Mouse (Mus musculus) urinary bladder, postnatal 25 days (tissue): Measurements from ENCODE around the gene Treml4.

Experiments
- DNase-seq: peaks from one replicate; pipeline ENCODE4 v3.0.0; 2022; ENCODE audit warnings: low spot score

Treml4 gene

DNA sequence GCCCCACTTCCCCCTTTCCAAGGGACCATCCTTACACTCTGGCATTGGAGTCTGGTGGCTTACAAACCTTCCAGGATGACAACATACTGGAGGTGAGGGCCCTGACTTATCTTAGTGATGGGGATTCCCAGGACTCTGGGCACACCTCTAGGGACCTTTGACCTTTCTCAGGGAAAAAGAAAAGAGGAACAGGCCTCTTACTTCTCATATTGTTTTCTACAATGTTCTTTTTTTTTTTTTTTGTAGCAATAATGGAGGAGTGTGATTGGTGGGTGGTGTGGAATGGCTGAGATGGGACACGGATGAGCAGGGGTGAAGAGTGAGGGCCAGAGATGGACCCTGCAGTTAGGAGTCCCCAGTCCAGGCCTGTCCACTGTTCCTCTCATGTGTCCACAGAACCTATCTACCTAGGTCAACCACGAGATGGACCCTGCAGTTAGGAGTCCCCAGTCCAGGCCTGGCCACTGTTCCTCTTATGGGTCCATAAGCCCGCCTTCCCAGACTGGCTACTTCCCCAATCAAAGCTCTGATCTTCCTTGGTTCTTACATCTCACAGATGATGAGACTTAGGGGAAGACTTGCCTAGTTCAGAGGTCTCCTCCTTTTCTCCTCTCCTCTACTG is at the start of gene Treml4:
Gene Treml4, plus strand, starts transcription at position 555 of the 622 bp plus-strand sequence.
- DNase-seq: no peak

DNA sequence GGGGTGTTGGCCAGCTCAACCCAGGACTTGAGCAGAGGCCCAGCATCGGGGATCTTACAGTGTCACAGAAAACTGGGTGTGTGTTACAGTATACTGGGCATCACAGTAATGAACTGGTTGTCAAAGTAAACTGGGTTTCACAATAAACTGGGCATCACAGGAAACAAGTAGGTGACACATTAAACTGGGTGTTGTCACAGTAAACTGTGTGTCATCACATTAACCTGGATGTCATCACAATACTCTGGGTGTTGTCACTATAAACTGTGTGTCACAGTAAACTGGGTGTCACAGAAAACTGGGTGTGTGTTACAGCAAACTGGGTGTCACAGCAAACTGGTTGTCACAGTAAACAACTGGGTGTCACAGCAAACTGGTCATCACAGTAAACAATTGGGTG is 48.7 kb upstream of the Treml4 start:
- no peak for DNase-seq

DNA sequence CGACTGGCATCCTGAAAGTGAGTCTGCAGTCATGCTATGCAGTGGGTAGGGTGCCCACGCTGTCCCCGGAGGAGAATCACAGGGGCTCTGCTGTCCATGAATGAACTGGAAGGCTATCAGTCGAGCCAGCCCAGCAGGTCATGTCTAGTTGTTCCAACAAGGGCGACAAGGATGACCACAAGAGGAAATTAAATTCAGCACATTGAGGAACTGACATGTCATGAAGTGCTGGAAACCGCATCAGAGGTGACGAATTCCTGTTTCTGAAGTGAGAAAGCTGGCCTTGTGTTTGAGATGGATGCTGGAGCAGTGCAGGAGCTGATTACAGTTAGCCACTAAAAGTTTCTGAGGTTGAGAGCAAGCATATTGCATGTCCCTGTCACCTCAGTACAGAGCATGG is 33.4 kb upstream of the Treml4 start:
- DNase-seq: no peak

DNA sequence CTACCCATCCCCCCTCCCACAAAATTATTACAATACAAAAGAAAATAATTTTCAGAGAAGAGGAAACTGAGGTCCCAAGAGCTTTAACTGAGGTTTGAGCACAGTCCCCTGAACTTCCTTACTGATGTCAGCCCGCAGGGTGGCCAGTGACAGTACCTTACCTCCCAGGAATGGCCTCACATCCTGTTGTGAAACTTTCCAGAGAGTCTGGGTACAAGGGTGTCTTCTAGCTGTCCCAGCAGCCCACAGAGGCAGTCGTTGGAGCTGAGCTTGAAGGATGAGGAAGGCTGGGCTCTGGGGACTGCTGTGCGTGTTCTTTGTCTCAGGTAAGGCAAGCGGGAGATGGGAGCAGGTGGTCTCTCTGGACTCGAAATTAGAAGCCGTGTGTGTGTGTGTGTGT is 31.6 kb upstream of the Treml4 start, which contains the start of gene Trem1:
Gene Trem1, plus strand, starts transcription at position 251 of the 400 bp plus-strand sequence.
- no peak for DNase-seq

DNA sequence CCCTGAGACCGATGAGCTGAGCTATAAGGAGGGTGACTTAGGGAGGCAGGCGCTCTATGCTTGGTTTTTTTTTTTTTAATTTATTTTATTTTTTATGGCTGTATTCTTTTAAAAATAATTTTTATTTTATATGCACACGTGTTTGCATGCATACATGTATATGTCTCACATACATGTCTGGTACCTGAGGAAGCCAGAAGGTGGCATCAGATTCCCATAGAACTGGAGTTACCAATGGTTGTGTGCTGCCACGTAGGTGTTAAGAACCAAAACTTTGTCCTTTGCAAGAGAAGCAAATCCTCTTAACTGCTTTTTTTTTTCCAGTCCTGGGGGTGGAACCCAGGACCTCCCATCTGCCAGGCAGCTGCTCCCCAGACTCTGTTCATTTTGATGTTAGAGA is 30.3 kb upstream of the Treml4 start:
- DNase-seq: no peak

DNA sequence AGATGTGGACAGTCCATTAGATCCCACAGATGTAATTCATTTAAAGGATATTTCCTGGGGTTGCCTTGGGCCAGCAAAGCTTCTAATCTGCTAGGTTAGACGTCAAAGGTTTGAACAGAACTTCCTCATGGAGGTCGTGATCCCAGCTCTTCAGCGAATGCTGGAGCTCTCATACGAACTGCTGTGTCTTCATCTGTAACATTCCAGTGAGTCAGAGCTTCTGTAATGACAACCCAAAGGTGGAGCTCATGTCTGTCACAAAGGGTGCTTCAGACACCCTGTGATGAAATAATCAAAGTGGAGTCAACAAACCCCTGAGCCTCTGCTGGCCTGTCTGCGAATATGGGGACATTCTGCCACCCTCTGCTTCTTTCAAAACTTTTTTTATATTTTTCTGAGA is 29.5 kb upstream of the Treml4 start:
- DNase-seq: no peak

DNA sequence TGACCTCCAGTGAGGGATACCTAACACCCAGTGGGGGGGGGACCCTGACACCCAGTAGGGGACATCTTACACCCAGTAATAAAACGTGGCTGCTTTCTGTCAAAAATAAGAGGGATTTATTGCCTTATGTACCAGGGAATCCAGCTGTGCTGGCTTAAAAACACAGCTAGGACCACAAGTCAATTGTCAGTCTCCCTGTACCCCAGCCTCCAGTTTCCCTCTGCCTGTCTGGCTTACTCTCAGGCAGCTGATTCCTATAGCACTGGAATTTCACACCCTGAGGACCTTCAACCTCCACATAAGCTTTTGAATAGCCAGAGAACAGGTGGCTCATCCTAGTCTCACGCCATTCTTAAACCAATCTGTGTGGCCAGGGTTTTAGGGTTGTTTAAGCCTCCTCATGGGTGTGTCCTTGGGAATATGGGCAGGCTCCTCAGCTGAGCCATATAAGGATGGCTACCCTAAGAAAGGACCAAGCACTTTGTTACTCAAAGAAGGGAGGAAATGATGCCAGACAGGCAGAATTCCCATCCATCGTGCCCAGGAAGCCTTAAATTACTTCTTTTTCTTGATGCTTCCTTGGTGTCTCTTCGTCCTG is 28.2 kb upstream of the Treml4 start:
- DNase-seq: no peak

DNA sequence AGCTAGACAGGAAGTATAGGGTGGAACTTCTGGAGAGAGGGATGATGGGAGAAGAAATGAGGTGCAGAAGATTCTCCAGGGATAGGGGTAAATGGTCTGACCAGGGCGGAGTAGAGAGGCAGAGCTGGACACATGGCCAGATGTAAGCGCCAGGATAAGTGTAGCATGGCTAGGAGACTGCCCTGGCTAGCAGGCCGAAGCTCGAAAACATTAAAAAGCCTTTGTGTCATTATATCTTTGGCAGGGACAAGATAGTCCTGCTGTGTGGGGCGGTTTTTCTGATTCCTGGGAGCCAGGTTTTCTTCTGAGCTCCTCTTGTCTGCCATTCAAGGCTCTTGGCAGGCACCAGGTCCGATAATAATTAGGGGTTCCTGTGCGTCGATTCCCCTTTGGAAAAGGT is 26.5 kb upstream of the Treml4 start:
- no peak for DNase-seq

DNA sequence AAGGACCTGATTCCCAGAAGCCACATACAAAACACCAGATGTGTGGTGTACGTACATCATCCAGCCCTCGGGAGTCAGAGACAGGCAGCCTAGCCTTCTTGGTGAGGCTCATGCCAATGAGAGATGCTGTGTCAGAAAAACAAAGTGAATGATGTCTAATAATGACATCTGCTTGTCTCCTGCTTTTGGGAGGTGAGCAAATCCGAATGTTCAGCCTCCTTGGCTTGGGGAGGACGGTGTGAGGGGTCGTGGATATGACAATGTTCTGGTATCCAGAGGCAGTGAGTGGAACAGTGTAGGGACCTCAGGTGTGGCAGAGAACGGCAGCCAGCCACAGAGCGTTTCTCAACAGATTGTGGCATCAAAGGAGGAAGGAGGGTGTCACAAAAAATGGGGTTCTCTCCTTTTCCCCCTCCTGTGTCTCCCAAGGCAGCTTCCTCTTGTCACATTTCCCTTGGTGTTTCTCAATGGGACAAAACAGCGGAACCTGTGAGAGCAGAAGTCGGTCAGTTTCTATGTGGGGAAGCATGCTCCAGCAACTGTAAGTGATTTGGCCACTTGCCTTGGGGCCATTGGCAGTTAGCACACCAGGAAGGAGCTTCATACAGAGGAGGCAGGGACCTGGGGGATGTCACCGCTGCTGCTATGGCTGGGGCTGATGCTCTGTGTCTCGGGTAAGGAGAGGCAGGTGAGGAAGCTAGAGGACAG is 16.7 kb upstream of the Treml4 start, which contains the start of gene Trem3:
Gene Trem3, plus strand, starts transcription at position 557 of the 708 bp plus-strand sequence.
- no peak for DNase-seq

DNA sequence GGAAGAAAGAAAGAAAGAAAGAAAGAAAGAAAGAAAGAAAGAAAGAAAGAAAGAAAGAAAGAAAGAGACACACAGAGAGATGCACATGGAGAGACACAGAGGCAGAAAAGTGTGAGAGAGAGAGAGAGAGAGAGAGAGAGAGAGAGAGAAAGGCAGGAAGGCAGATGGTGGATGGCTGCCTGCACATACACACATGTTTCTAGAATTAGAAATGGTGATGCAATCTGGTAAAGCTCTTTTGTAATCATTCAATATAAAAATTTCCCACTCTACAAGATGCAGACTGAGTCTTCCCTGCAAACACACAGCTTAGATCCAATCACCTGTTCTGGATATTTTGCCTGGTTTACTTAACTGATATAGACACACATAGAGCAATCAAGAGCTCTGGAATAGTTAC is 15.1 kb upstream of the Treml4 start:
- DNase-seq: no peak

DNA sequence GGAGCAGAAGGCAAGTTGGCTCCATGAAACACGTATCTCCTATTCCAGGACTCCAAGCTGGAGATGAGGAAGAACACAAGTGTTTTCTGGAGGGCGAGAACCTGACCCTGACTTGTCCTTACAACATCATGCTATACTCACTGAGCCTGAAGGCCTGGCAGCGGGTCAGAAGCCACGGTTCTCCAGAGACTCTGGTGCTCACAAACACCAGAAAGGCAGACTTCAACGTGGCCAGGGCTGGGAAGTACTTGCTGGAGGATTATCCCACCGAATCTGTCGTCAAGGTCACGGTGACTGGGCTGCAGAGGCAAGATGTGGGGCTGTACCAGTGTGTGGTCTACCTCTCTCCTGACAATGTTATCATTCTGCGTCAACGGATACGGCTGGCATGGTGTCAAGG is 14.6 kb upstream of the Treml4 start:
- no peak for DNase-seq

DNA sequence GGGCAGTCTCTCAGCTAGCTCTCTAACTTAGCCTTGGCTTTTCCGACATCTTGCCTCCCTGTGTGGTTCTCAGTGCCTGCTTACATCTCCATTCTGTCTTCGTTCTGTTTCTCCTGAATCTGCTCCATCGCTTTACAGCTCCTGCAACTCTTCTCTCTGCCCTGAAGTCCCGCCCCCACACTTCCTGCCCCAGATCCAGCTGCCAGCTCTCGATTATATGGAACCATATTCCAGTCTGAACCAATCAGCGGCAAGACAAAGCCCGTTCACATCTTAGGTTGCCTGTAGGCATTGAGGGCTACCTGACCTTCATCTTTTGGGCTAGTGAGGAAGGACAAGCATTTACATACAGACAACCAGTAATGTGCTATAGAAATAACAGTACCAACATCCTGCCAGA is 13.5 kb upstream of the Treml4 start:
- no peak for DNase-seq

DNA sequence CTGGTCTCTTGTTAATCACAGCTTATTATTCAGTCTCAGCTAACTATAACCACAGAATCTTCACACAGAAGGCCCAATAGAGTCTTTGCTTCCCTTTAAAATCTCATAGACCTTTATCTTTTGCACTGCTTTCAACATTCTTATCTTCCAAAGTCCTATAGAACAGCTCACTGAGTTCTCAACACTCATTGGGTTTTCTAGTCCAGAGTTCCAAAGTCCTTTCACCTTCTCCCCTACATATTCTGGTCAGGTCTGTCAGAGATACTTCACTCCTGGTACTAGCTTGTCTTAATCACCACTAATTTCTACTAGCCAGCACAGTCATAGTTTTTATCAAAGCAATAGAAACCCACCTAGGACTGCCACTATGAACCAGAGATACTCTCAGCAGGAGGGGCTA is 7.5 kb upstream of the Treml4 start:
- DNase-seq: no peak

DNA sequence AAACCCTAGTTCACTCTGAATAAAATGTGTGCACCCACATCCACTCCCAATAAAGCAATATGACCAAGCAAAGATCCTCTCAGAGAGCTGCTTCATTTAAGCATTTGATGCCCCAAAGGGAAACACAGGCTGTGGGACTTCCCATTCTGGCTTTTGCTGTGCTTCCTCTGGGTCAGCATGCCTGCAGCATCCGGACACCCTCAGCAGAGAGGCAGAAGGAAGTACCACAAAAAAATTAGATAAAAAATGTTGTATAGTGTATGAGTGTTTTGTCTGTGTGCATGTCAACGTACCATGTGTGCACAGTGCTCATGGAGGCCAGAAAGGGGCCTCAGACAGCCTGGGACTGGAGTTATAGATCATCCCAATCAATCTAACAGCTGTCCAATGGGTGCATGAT is 2.2 kb upstream of the Treml4 start:
- DNase-seq: no peak

DNA sequence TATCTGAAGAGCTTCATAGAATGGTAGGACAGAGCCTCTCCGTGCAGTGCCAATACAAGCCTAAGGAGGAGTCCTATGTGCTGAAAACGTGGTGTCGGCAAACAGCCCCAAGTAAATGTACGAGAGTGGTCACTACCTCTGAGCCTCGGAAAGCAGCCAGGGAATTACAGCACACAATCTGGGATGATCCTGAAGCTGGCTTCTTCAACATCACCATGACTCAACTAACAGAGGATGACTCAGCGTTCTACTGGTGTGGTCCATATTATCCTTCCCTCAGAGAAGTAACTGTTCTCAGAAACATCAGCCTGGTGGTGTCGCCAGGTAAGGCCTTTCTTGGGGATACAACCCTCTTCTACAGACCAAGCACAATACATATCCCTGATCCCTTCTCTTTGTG is 567 bp downstream of the Treml4 start:
- DNase-seq: no peak

DNA sequence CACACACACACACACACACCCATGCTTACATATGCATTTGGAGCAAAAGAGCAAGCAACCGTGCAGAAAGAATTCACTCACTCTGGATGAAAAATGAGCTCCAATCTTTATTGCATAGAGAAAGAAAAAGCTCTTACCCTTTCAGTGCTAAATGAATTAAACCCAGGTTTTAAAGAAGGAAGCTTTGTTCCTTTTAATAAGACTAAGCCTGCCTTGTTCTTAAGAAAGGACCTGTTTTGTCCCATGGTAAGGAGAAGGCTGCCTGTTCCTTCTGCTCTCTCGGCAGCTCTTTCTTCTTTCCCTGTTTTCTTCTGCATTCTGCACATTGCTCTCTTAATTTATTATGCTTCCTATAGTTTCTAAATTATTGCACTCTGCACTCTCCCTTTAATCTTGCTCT is 2.0 kb downstream of the Treml4 start:
- no peak for DNase-seq

DNA sequence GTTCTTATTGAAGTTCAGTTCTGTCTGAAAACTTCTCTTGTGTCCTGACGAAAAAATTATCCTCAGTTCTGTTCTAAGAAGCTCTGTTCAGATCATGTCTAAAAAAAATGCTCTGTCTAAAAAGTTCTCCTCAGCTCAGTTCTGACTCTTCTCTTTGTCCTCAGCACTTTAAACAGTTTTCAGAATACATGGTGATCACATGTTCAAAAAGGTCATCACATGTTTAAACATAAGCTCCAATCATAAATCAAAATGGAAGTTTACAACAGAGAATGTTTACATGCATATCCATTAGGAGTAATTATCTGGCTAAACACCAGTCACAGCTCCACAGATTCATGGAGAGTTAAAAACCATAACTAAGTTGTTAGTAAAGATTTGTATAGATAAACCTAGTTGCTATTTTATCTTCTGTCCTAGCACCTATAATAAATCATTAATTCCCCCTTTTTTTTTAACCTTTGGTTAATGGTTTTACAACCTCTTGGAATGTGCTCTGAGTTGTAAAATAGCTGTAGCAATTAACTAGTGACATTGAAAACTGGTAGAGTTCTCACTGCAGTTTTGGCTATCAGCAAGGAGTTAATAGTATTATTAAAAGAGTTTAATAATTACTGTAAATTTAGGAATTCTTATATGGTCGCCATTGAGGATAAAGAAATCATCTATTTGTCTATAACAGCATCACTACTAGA is 2.7 kb downstream of the Treml4 start:
- DNase-seq: no peak

DNA sequence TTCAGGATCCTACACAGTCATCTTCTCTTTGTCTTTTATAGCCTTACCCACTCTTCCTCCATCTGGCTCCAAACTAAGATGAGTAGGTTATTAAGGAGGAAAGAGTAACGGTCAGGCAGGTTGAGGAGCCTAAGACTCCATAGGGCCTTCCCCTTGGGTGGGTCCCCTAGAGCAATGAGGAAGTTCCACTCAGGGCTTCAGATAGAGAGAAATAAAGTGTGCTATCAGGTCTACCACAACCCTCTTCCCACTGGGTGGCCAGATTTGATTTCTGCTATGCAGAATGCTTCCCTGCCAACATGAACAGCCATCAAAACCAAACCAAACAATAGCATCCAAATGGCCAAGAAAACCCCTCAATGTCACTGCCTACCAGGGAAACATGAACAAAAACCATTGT is 3.5 kb downstream of the Treml4 start:
- DNase-seq: no peak

DNA sequence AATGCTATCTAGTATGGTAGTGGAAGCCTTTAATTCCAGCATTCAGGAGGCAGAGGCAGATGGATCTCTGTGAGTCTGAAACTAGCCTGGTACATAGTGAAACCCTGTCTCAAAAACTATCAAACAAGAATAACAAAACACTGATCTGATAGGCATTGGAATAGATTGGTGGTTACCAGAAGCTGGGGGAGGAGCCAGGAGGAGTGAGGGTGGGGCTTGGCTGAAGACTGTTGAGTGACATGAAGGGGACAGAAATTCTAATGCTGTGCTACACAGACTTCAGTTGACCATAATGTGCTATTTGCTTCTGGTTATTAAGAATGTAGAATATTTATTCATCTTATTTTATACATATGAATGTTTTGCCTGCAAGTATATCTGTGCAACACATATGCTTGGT is 4.2 kb downstream of the Treml4 start:
- DNase-seq: no peak

DNA sequence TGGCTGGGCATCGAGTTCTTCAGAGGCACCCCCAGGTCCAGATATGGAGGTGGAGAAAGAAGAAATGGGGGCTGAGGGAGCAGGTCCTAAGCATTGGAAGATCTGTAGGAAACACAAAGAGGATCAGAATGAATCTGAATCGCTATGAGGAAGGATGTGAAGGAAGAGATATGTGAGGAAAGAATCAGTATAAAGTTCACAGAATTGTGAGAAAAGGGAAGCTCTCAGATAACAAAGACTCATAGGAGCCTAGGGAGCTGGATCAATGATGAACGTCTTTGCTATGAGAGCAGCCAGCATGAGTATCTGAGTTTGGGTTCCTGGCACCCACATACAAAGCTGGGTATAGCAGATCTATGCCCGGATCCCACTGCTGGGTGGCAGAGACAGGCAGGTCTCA is 5.7 kb downstream of the Treml4 start:
- DNase-seq: no peak

DNA sequence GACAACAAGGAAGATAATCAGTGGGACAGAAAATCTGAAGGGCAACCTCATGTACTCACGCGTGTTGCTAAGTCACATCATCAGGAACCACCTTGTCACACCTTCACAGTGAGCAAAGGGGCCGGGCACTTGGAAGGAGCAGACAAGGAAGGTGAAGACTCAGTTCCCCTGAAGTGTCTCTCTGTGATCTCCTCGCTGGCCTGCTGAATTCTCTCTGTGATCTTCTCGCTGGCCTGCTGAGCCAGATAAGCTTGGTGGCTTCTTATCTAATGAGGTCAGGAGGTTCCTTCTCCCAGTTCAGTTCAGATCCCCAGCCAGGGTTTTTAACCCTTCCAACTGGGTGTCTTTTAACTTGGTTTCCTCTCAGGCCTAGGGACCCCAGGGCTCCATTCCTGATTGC is 8.1 kb downstream of the Treml4 start:
- no peak for DNase-seq

DNA sequence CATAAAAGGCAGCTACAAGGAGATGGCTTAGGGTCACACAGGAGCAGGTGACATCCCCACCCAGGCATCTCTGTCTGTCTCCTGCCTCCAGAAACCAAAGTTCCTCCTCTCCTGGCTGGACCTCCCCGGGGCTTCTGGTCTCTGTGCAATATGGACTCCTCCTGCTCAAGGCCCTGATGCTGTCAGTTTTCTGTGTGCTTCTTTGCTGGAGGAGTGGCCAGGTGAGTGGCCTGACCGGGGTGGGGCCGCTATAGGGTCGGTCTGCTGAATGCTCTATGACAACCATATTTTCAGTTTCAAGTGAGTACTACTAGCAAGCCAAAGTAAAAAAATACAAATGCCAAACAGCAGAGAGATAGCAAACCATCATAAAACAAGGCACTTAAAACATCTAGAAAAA is 8.5 kb downstream of the Treml4 start:
- DNase-seq: no peak

DNA sequence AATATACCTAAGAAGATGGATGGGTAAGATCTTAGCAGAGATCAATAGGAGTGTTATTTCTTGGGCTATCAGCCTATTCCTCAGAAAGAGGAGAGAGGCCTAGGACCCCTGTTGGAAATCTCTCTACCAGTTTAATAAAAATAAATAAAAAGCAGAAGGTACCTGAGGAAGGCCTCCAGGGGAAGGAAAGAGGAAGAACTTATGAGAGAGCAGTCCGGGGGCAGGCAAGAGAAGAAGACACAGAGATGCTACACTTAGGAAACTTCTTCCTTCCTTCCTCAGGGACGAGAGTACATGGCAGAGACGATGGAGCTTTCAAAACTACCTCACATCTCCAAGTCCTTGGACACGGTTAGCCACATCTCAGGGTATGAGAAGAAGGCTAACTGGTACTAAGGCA is 10.0 kb downstream of the Treml4 start:
- DNase-seq: no peak
